Mouse (Mus musculus): ENCODE data around the gene Ift52. TPM values are rescaled to one million over a fixed set of nuclear protein-coding genes. Genes with fewer than 3 reads are reported as not detected.

The Ift52 gene
- polyA plus RNA-seq, 1 experiment, result 69.4 TPM

GRCm38 (mm10) chr2:163082591-163082990, 65.4 kb downstream of the Ift52 start:
- H3K9me3 ChIP-seq (replicated peaks; ENCODE audit: control insufficient read depth, insufficient read depth, low read length, poor library complexity, severe bottlenecking), result no peaks in the 10 kb centered on the region
- no peaks in the 10 kb centered on the region for H3K27me3 ChIP-seq (ENCODE audit: control insufficient read depth, insufficient read depth, low read length, poor library complexity, severe bottlenecking)
- H3K36me3 ChIP-seq (ENCODE audit: control insufficient read depth, insufficient read depth, low read length, poor library complexity, severe bottlenecking), result peaks cover 69% of the 10 kb centered on the region
- peaks cover 2% of the 10 kb centered on the region for H3K4me1 ChIP-seq (ENCODE audit: control insufficient read depth, insufficient read depth, low read length)
- no peak overlapping the region for H3K9ac ChIP-seq (ENCODE audit: low read depth, poor library complexity, severe bottlenecking)
- no peak overlapping the region for H3K4me3 ChIP-seq (ENCODE audit: low read depth, low read length)
- TF ChIP-seq CTCF (IDR thresholded peaks at IDR 0.05; ENCODE audit: low read depth, low read length) (no peak), POLR2A (IDR thresholded peaks at IDR 0.05; ENCODE audit: insufficient read depth, low read length) (no peak), EP300 (IDR thresholded peaks at IDR 0.05; ENCODE audit: insufficient read depth, low read depth, low read length) (no peak)
- peak overlapping the region; percentile 60 for H3K27ac ChIP-seq (ENCODE audit: insufficient read depth, low read length)

DNA sequence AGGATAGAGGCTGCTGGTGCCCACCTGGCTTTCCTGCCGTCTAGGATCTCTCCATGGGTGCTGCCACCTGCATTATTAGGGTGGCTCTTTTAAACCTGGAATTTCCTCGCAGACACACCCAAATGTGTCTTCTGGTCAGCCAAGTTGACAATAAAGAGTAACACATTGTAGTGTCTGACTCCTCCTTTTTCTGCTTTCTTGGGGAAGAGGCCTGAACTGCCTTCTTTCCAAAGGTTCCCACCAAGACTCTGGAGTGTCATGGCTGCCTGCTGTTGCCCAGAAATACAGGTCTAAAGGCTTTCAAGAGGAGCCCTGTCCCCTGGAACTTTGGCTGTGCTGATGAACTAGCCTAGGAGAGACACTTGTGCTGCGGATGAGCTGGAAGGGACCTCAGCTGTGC, 67.4 kb downstream of the Ift52 start:
- H3K27me3 ChIP-seq (ENCODE audit: control insufficient read depth, insufficient read depth, low read length, poor library complexity, severe bottlenecking), result no peaks in the 10 kb centered on the region
- no peaks in the 10 kb centered on the region for H3K9me3 ChIP-seq (replicated peaks; ENCODE audit: control insufficient read depth, insufficient read depth, low read length, poor library complexity, severe bottlenecking)
- H3K27ac ChIP-seq (ENCODE audit: insufficient read depth, low read length), result peak overlapping the region; percentile 8
- H3K9ac ChIP-seq (ENCODE audit: low read depth, poor library complexity, severe bottlenecking), result no peak overlapping the region
- TF ChIP-seq CTCF (IDR thresholded peaks at IDR 0.05; ENCODE audit: low read depth, low read length) (no peak), POLR2A (IDR thresholded peaks at IDR 0.05; ENCODE audit: insufficient read depth, low read length) (no peak), EP300 (IDR thresholded peaks at IDR 0.05; ENCODE audit: insufficient read depth, low read depth, low read length) (no peak)
- H3K4me1 ChIP-seq (ENCODE audit: control insufficient read depth, insufficient read depth, low read length), result no peaks in the 10 kb centered on the region
- no peak overlapping the region for H3K4me3 ChIP-seq (ENCODE audit: low read depth, low read length)
- H3K36me3 ChIP-seq (ENCODE audit: control insufficient read depth, insufficient read depth, low read length, poor library complexity, severe bottlenecking), result peaks cover 53% of the 10 kb centered on the region

DNA sequence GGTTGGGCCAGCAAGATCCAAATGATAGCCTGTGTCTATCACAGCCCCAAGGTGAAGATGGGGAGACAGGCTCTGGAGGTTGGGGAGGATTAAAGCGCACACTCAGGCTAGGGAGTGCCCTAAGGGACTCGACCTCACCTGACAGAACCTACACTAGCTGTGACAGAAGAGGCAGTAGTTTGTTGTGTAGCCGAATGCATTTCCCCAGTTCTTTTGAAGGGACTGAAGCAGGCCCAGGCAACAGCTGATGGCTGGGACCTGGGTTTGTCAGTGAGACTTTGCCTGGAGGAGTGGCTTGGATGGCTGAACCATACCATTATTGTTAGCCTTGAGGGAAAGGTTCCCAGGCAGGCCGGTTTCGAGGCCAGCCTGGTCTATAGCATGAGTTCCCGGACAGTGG, 67.9 kb downstream of the Ift52 start:
- no peak for TF ChIP-seq CTCF (IDR thresholded peaks at IDR 0.05; ENCODE audit: low read depth, low read length)
- TF ChIP-seq POLR2A (IDR thresholded peaks at IDR 0.05; ENCODE audit: insufficient read depth, low read length), result no peak
- no peak for TF ChIP-seq EP300 (IDR thresholded peaks at IDR 0.05; ENCODE audit: insufficient read depth, low read depth, low read length)
- Histone ChIP-seq H3K27me3 (ENCODE audit: control insufficient read depth, insufficient read depth, low read length, poor library complexity, severe bottlenecking) (no peaks in the 10 kb centered on the region), H3K9ac (ENCODE audit: low read depth, poor library complexity, severe bottlenecking) (no peak overlapping the region), H3K36me3 (ENCODE audit: control insufficient read depth, insufficient read depth, low read length, poor library complexity, severe bottlenecking) (peaks cover 48% of the 10 kb centered on the region), H3K4me3 (ENCODE audit: low read depth, low read length) (no peak overlapping the region), H3K4me1 (ENCODE audit: control insufficient read depth, insufficient read depth, low read length) (no peaks in the 10 kb centered on the region), H3K9me3 (replicated peaks; ENCODE audit: control insufficient read depth, insufficient read depth, low read length, poor library complexity, severe bottlenecking) (no peaks in the 10 kb centered on the region), H3K27ac (ENCODE audit: insufficient read depth, low read length) (peak overlapping the region; percentile 8)

DNA sequence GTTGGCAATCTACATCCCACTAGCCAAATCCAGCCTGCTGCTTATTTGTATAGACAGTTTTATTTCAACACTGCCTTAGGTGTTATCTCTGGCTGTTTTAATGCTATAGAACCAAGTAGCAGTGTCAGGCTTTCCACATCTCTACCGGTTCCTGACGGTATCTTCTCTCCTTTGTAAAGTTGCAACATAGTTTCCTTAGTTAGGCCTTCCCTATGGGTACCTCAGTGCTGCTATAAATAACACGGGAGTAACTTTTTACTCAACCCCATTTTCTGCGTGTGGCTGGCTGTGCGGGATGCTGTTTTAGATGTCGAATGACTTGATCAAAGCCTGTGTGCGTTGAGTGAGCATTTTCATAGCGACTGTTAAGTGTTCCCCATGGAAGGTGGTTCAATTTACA, 69.4 kb downstream of the Ift52 start:
- no peaks in the 10 kb centered on the region for H3K27me3 ChIP-seq (ENCODE audit: control insufficient read depth, insufficient read depth, low read length, poor library complexity, severe bottlenecking)
- no peaks in the 10 kb centered on the region for H3K4me1 ChIP-seq (ENCODE audit: control insufficient read depth, insufficient read depth, low read length)
- peak overlapping the region; percentile 51; the same call in 1 of the 2 replicates for H3K27ac ChIP-seq (ENCODE audit: insufficient read depth, low read length)
- no peaks in the 10 kb centered on the region for H3K9me3 ChIP-seq (replicated peaks; ENCODE audit: control insufficient read depth, insufficient read depth, low read length, poor library complexity, severe bottlenecking)
- TF ChIP-seq CTCF (IDR thresholded peaks at IDR 0.05; ENCODE audit: low read depth, low read length) (no peak), POLR2A (IDR thresholded peaks at IDR 0.05; ENCODE audit: insufficient read depth, low read length) (no peak), EP300 (IDR thresholded peaks at IDR 0.05; ENCODE audit: insufficient read depth, low read depth, low read length) (no peak)
- H3K9ac ChIP-seq (ENCODE audit: low read depth, poor library complexity, severe bottlenecking), result no peak overlapping the region
- no peak overlapping the region for H3K4me3 ChIP-seq (ENCODE audit: low read depth, low read length)
- peaks cover 36% of the 10 kb centered on the region for H3K36me3 ChIP-seq (ENCODE audit: control insufficient read depth, insufficient read depth, low read length, poor library complexity, severe bottlenecking)

GRCm38 (mm10) chr2:163087728-163088127, 70.6 kb downstream of the Ift52 start, which contains the start of gene Gtsf1l:
Gtsf1l (minus strand) TSS chr2:163087855.
- Histone ChIP-seq H3K4me1 (ENCODE audit: control insufficient read depth, insufficient read depth, low read length) (no peaks in the 10 kb centered on the region), H3K27me3 (ENCODE audit: control insufficient read depth, insufficient read depth, low read length, poor library complexity, severe bottlenecking) (no peaks in the 10 kb centered on the region), H3K9ac (ENCODE audit: low read depth, poor library complexity, severe bottlenecking) (peak within 1 kb of the TSS; percentile 86), H3K9me3 (replicated peaks; ENCODE audit: control insufficient read depth, insufficient read depth, low read length, poor library complexity, severe bottlenecking) (no peaks in the 10 kb centered on the region), H3K27ac (ENCODE audit: insufficient read depth, low read length) (peak within 1 kb of the TSS; percentile 51; the same call in 1 of the 2 replicates), H3K4me3 (ENCODE audit: low read depth, low read length) (peak within 1 kb of the TSS; percentile 96), H3K36me3 (ENCODE audit: control insufficient read depth, insufficient read depth, low read length, poor library complexity, severe bottlenecking) (peaks cover 24% of the 10 kb centered on the region)
- no peak for TF ChIP-seq POLR2A (IDR thresholded peaks at IDR 0.05; ENCODE audit: insufficient read depth, low read length)
- TF ChIP-seq CTCF (IDR thresholded peaks at IDR 0.05; ENCODE audit: low read depth, low read length), result no peak
- no peak for TF ChIP-seq EP300 (IDR thresholded peaks at IDR 0.05; ENCODE audit: insufficient read depth, low read depth, low read length)

DNA sequence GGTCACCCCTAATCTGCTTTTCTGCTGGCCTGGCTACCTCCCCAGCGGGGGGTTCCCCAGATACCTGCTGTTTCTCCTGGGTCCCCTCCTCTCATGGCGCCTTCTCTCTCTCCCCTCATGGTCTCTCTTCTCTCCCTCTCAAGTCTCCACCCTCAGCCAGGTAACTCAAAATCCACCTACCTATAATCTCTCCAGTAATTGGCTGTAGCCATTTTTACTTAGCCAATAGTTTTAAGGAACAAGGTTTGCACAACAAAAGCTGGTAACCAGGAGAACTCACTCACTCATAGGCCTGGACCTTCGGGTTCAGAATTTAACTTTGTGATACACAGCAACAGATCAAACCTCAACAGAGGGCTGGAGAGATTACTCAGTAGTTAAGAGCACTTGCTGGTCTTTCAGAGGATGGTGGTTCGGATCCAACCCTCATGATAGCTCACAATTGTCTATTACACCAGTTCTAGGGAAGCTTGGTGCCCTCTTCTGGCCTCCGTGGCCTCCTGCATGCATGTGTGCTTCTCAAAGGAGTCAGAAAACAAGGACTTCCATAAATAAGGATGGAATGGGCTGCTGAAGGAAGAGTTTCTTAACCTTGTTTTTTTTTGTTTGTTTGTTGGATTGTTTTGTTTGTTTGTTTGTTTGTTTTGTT, 72.4 kb downstream of the Ift52 start:
- no peaks in the 10 kb centered on the region for H3K27me3 ChIP-seq (ENCODE audit: control insufficient read depth, insufficient read depth, low read length, poor library complexity, severe bottlenecking)
- TF ChIP-seq CTCF (IDR thresholded peaks at IDR 0.05; ENCODE audit: low read depth, low read length), result peak; percentile 75
- no peak for TF ChIP-seq EP300 (IDR thresholded peaks at IDR 0.05; ENCODE audit: insufficient read depth, low read depth, low read length)
- peak; percentile 67 for TF ChIP-seq POLR2A (IDR thresholded peaks at IDR 0.05; ENCODE audit: insufficient read depth, low read length)
- peak overlapping the region; percentile 96 for H3K4me3 ChIP-seq (ENCODE audit: low read depth, low read length)
- no peaks in the 10 kb centered on the region for H3K4me1 ChIP-seq (ENCODE audit: control insufficient read depth, insufficient read depth, low read length)
- peaks cover 15% of the 10 kb centered on the region for H3K36me3 ChIP-seq (ENCODE audit: control insufficient read depth, insufficient read depth, low read length, poor library complexity, severe bottlenecking)
- peak overlapping the region; percentile 93 for H3K27ac ChIP-seq (ENCODE audit: insufficient read depth, low read length)
- peak overlapping the region; percentile 86 for H3K9ac ChIP-seq (ENCODE audit: low read depth, poor library complexity, severe bottlenecking)
- no peaks in the 10 kb centered on the region for H3K9me3 ChIP-seq (replicated peaks; ENCODE audit: control insufficient read depth, insufficient read depth, low read length, poor library complexity, severe bottlenecking)

Measured in ES-Bruce4 (cell line).